Mouse (Mus musculus): Measurements from ENCODE around the gene Ttc6. TPM values are rescaled to one million over a fixed set of nuclear protein-coding genes. Genes with fewer than 3 reads are reported as not detected.

Ttc6 gene
- polyA plus RNA-seq, 1 experiment from 2014 or later = 0.09 TPM

- WGBS = 2% methylated on average over 35 of the region's 39 CpGs
- no peak for TF ChIP-seq CTCF (IDR thresholded peaks at IDR 0.05; ENCODE audit: low read depth)
- H3K27me3 ChIP-seq (ENCODE audit: insufficient read depth, low read length) = peaks cover 76% of the 10 kb centered on the region
- H3K4me3 ChIP-seq (replicated peaks; ENCODE audit: low read depth, low read length) = peak overlapping the region; percentile 7; the same call in 1 of the 2 replicates
- DNase-seq (ENCODE audit: low spot score) (no peak), ATAC-seq (replicated peaks; ENCODE audit: low FRiP score, low read depth) (peak; percentile 55)
- H3K9ac ChIP-seq (ENCODE audit: low read depth, low read length) = no peak overlapping the region
- H3K36me3 ChIP-seq (ENCODE audit: insufficient read depth, low read length) = no peaks in the 10 kb centered on the region
- H3K4me1 ChIP-seq (replicated peaks; ENCODE audit: insufficient read depth, low read length) = no peaks in the 10 kb centered on the region
- H3K9me3 ChIP-seq (replicated peaks; ENCODE audit: low read length) = no peaks in the 10 kb centered on the region
- H3K4me2 ChIP-seq (ENCODE audit: low read length) = no peak overlapping the region
- no peak overlapping the region for H3K27ac ChIP-seq
These were observed 28.9 kb upstream of the Ttc6 start for GRCm38 (mm10) chr12:57534879-57535611.

- WGBS = 3% methylated on average over 25 of the region's 25 CpGs
- H3K27me3 ChIP-seq (ENCODE audit: insufficient read depth, low read length) = peaks cover 76% of the 10 kb centered on the region
- no peaks in the 10 kb centered on the region for H3K36me3 ChIP-seq (ENCODE audit: insufficient read depth, low read length)
- H3K4me1 ChIP-seq (replicated peaks; ENCODE audit: insufficient read depth, low read length) = no peaks in the 10 kb centered on the region
- no peak overlapping the region for H3K27ac ChIP-seq
- no peaks in the 10 kb centered on the region for H3K9me3 ChIP-seq (replicated peaks; ENCODE audit: low read length)
- ATAC-seq (replicated peaks; ENCODE audit: low FRiP score, low read depth) (no peak), DNase-seq (ENCODE audit: low spot score) (no peak)
- TF ChIP-seq CTCF (IDR thresholded peaks at IDR 0.05; ENCODE audit: low read depth) = no peak
- H3K9ac ChIP-seq (ENCODE audit: low read depth, low read length) = no peak overlapping the region
- no peak overlapping the region for H3K4me2 ChIP-seq (ENCODE audit: low read length)
- no peak overlapping the region for H3K4me3 ChIP-seq (replicated peaks; ENCODE audit: low read depth, low read length)
These were observed 27.6 kb upstream of the Ttc6 start for GRCm38 (mm10) chr12:57536056-57536908.

- no peak overlapping the region for H3K9ac ChIP-seq (ENCODE audit: low read depth, low read length)
- DNase-seq (ENCODE audit: low spot score) = no peak
These were observed 26.8 kb upstream of the Ttc6 start for GRCm38 (mm10) chr12:57536909-57537670.

GRCm38 (mm10) chr12:57537791-57538587 lies 25.9 kb upstream of the Ttc6 start:
- 2% methylated on average over 21 of the region's 21 CpGs for WGBS
- Histone ChIP-seq H3K27me3 (ENCODE audit: insufficient read depth, low read length) (peaks cover 77% of the 10 kb centered on the region), H3K9ac (ENCODE audit: low read depth, low read length) (no peak overlapping the region), H3K27ac (no peak overlapping the region), H3K4me2 (ENCODE audit: low read length) (peak overlapping the region; percentile 43), H3K4me3 (replicated peaks; ENCODE audit: low read depth, low read length) (peak overlapping the region; percentile 13), H3K36me3 (ENCODE audit: insufficient read depth, low read length) (no peaks in the 10 kb centered on the region), H3K4me1 (replicated peaks; ENCODE audit: insufficient read depth, low read length) (no peaks in the 10 kb centered on the region; the same call in 1 of the 2 replicates), H3K9me3 (replicated peaks; ENCODE audit: low read length) (no peaks in the 10 kb centered on the region)
- TF ChIP-seq CTCF (IDR thresholded peaks at IDR 0.05; ENCODE audit: low read depth) = no peak
- no peak for DNase-seq (ENCODE audit: low spot score)
- ATAC-seq (replicated peaks; ENCODE audit: low FRiP score, low read depth) = no peak

More at GRCm38 (mm10) chr12:57536909-57537670, 26.8 kb upstream of the Ttc6 start:
- Histone ChIP-seq H3K4me2 (ENCODE audit: low read length) (no peak overlapping the region), H3K9me3 (replicated peaks; ENCODE audit: low read length) (no peaks in the 10 kb centered on the region), H3K4me3 (replicated peaks; ENCODE audit: low read depth, low read length) (no peak overlapping the region), H3K27me3 (ENCODE audit: insufficient read depth, low read length) (peaks cover 77% of the 10 kb centered on the region), H3K4me1 (replicated peaks; ENCODE audit: insufficient read depth, low read length) (no peaks in the 10 kb centered on the region), H3K27ac (no peak overlapping the region), H3K36me3 (ENCODE audit: insufficient read depth, low read length) (no peaks in the 10 kb centered on the region)
- ATAC-seq (replicated peaks; ENCODE audit: low FRiP score, low read depth) = no peak
- no peak for TF ChIP-seq CTCF (IDR thresholded peaks at IDR 0.05; ENCODE audit: low read depth)
- 5% methylated on average over 11 of the region's 11 CpGs for WGBS

GRCm38 (mm10) chr12:57538588-57539550 lies 25.0 kb upstream of the Ttc6 start:
- H3K4me3 ChIP-seq (replicated peaks; ENCODE audit: low read depth, low read length) = peak overlapping the region; percentile 13
- no peak overlapping the region for H3K9ac ChIP-seq (ENCODE audit: low read depth, low read length)
- no peak for TF ChIP-seq CTCF (IDR thresholded peaks at IDR 0.05; ENCODE audit: low read depth)
- ATAC-seq (replicated peaks; ENCODE audit: low FRiP score, low read depth) (no peak), DNase-seq (ENCODE audit: low spot score) (no peak)
- H3K36me3 ChIP-seq (ENCODE audit: insufficient read depth, low read length) = no peaks in the 10 kb centered on the region
- H3K27ac ChIP-seq = no peak overlapping the region
- 1% methylated on average over 63 of the region's 63 CpGs for WGBS
- H3K9me3 ChIP-seq (replicated peaks; ENCODE audit: low read length) = no peaks in the 10 kb centered on the region
- H3K27me3 ChIP-seq (ENCODE audit: insufficient read depth, low read length) = peaks cover 77% of the 10 kb centered on the region
- peak overlapping the region; percentile 43 for H3K4me2 ChIP-seq (ENCODE audit: low read length)
- no peaks in the 10 kb centered on the region; the same call in 1 of the 2 replicates for H3K4me1 ChIP-seq (replicated peaks; ENCODE audit: insufficient read depth, low read length)

Data from kidney, postnatal 0 days (tissue).